Mouse (Mus musculus) ES-Bruce4 (cell line): ENCODE results near the gene Pdzd2. TPM values are rescaled to one million over a fixed set of nuclear protein-coding genes. Genes with fewer than 3 reads are reported as not detected.

Experiments used
- H3K27ac ChIP-seq: 2 replicates; pipeline ENCODE4 v1.5.1; 2012; ENCODE audit warnings: low read length, inconsistent platforms; ENCODE audit not compliant: insufficient read depth
- H3K27me3 ChIP-seq: 2 replicates; pipeline ENCODE4 v1.6.1; 2012; ENCODE audit warnings: mild to moderate bottlenecking, low read length, inconsistent platforms; ENCODE audit not compliant: control insufficient read depth, poor library complexity, insufficient read depth, severe bottlenecking
- H3K36me3 ChIP-seq: 2 replicates; pipeline ENCODE4 v1.6.1; 2012; ENCODE audit warnings: inconsistent platforms, mild to moderate bottlenecking, low read length, moderate library complexity; ENCODE audit not compliant: control insufficient read depth, poor library complexity, insufficient read depth, severe bottlenecking
- H3K4me1 ChIP-seq: one replicate; pipeline ENCODE4 v1.8.1; 2011; ENCODE audit warnings: low read length; ENCODE audit not compliant: control insufficient read depth, insufficient read depth
- H3K4me3 ChIP-seq: 2 replicates; pipeline ENCODE4 v1.5.1; 2011; ENCODE audit warnings: low read depth, mild to moderate bottlenecking, low read length
- H3K9ac ChIP-seq: 2 replicates; pipeline ENCODE4 v1.6.1; 2012; ENCODE audit warnings: low read depth, mild to moderate bottlenecking, inconsistent platforms; ENCODE audit not compliant: poor library complexity, severe bottlenecking
- H3K9me3 ChIP-seq: replicated peaks from 2 replicates; pipeline ENCODE4 v1.6.1; 2012; ENCODE audit warnings: mild to moderate bottlenecking, low read length, inconsistent platforms; ENCODE audit not compliant: control insufficient read depth, poor library complexity, insufficient read depth, severe bottlenecking
- CTCF ChIP-seq: IDR thresholded peaks from one replicate; pipeline ENCODE4 v1.8.1; 2011; ENCODE audit warnings: low read depth, low read length
- EP300 ChIP-seq: IDR thresholded peaks from 2 replicates; pipeline ENCODE4 v1.6.1; 2011; ENCODE audit warnings: low read depth, low read length; ENCODE audit not compliant: insufficient read depth
- POLR2A ChIP-seq: IDR thresholded peaks from one replicate; pipeline ENCODE4 v1.8.1; 2011; ENCODE audit warnings: low read length; ENCODE audit not compliant: insufficient read depth
- polyA plus RNA-seq: library from polyadenylated mRNA; stranded (reverse); fragments of >200 nt; gene quantifications from 2 replicates; pipeline ENCODE4 v1.2.4, GENCODE M21; 2011; ENCODE audit warnings: low read depth; ENCODE audit not compliant: missing spikeins, insufficient read depth, insufficient read length

Pdzd2 gene
- polyA plus RNA-seq, 1 experiment: 7.3 TPM

- Histone ChIP-seq H3K4me3 (no peak overlapping the region), H3K27ac (no peak overlapping the region), H3K36me3 (no peaks in the 10 kb centered on the region), H3K9me3 (no peaks in the 10 kb centered on the region), H3K4me1 (no peaks in the 10 kb centered on the region), H3K27me3 (no peaks in the 10 kb centered on the region), H3K9ac (no peak overlapping the region)
- no peak for TF ChIP-seq CTCF
- TF ChIP-seq EP300: no peak
- TF ChIP-seq POLR2A: no peak
These were observed 110.6 kb downstream of the Pdzd2 start for GRCm38 (mm10) chr15:12629164-12629563.

- no peak overlapping the region for H3K27ac ChIP-seq
- H3K4me1 ChIP-seq: no peaks in the 10 kb centered on the region
- H3K4me3 ChIP-seq: no peak overlapping the region
- no peak for TF ChIP-seq CTCF
- no peak for TF ChIP-seq EP300
- no peak for TF ChIP-seq POLR2A
- no peaks in the 10 kb centered on the region for H3K36me3 ChIP-seq
- no peaks in the 10 kb centered on the region for H3K9me3 ChIP-seq
- H3K9ac ChIP-seq: no peak overlapping the region
- H3K27me3 ChIP-seq: no peaks in the 10 kb centered on the region
These were observed 111.3 kb downstream of the Pdzd2 start for GRCm38 (mm10) chr15:12628451-12628850.

GRCm38 (mm10) chr15:12626930-12627329 is 112.8 kb downstream of the Pdzd2 start:
- H3K9me3 ChIP-seq: no peaks in the 10 kb centered on the region
- TF ChIP-seq EP300 (no peak), CTCF (no peak), POLR2A (no peak)
- H3K27me3 ChIP-seq: no peaks in the 10 kb centered on the region
- H3K9ac ChIP-seq: no peak overlapping the region
- no peak overlapping the region for H3K4me3 ChIP-seq
- H3K4me1 ChIP-seq: no peaks in the 10 kb centered on the region
- no peak overlapping the region for H3K27ac ChIP-seq
- H3K36me3 ChIP-seq: no peaks in the 10 kb centered on the region

GRCm38 (mm10) chr15:12626166-12626565 is 113.6 kb downstream of the Pdzd2 start:
- TF ChIP-seq EP300 (no peak), CTCF (no peak), POLR2A (no peak)
- H3K4me3 ChIP-seq: no peak overlapping the region
- no peaks in the 10 kb centered on the region for H3K36me3 ChIP-seq
- no peak overlapping the region for H3K9ac ChIP-seq
- no peaks in the 10 kb centered on the region for H3K27me3 ChIP-seq
- H3K4me1 ChIP-seq: no peaks in the 10 kb centered on the region
- no peaks in the 10 kb centered on the region for H3K9me3 ChIP-seq
- H3K27ac ChIP-seq: no peak overlapping the region

GRCm38 (mm10) chr15:12625524-12625923 is 114.2 kb downstream of the Pdzd2 start:
- H3K4me1 ChIP-seq: no peaks in the 10 kb centered on the region
- no peak overlapping the region for H3K9ac ChIP-seq
- H3K36me3 ChIP-seq: no peaks in the 10 kb centered on the region
- TF ChIP-seq EP300 (no peak), POLR2A (no peak), CTCF (no peak)
- H3K4me3 ChIP-seq: no peak overlapping the region
- no peaks in the 10 kb centered on the region for H3K9me3 ChIP-seq
- H3K27ac ChIP-seq: no peak overlapping the region
- H3K27me3 ChIP-seq: no peaks in the 10 kb centered on the region

- Histone ChIP-seq H3K27me3 (no peaks in the 10 kb centered on the region), H3K4me3 (no peak overlapping the region), H3K4me1 (no peaks in the 10 kb centered on the region), H3K9me3 (no peaks in the 10 kb centered on the region), H3K36me3 (no peaks in the 10 kb centered on the region), H3K9ac (no peak overlapping the region), H3K27ac (no peak overlapping the region)
- no peak for TF ChIP-seq EP300
- TF ChIP-seq CTCF: no peak
- no peak for TF ChIP-seq POLR2A
These were observed 116.2 kb downstream of the Pdzd2 start for GRCm38 (mm10) chr15:12623521-12623920.

- no peaks in the 10 kb centered on the region for H3K9me3 ChIP-seq
- no peak overlapping the region for H3K27ac ChIP-seq
- no peak for TF ChIP-seq EP300
- no peak for TF ChIP-seq CTCF
- TF ChIP-seq POLR2A: no peak
- H3K4me3 ChIP-seq: no peak overlapping the region
- H3K27me3 ChIP-seq: no peaks in the 10 kb centered on the region
- no peaks in the 10 kb centered on the region for H3K36me3 ChIP-seq
- no peak overlapping the region for H3K9ac ChIP-seq
- no peaks in the 10 kb centered on the region for H3K4me1 ChIP-seq
These were observed 117.0 kb downstream of the Pdzd2 start for GRCm38 (mm10) chr15:12622701-12623100.
